Mouse (Mus musculus): ENCODE results near the gene Foxj2. TPM values are rescaled to one million over a fixed set of nuclear protein-coding genes. Genes with fewer than 3 reads are reported as not detected.

The Foxj2 gene
- polyA plus RNA-seq, 1 experiment from 2014 or later = 5.5 TPM

GRCm38 (mm10) chr6:122874720-122875389 lies 55.1 kb downstream of the Foxj2 start:
- H3K4me2 ChIP-seq (ENCODE audit: low read length) = peak overlapping the region; percentile 64
- peak; percentile 58 for DNase-seq (ENCODE audit: low spot score)
- peaks cover 2% of the 10 kb centered on the region; the same call in 1 of the 2 replicates for H3K4me1 ChIP-seq (replicated peaks; ENCODE audit: insufficient read depth, low read length)
- peak overlapping the region; percentile 96 for H3K9ac ChIP-seq (ENCODE audit: low read depth, low read length)
- H3K27ac ChIP-seq = peak overlapping the region; percentile 86
- no peaks in the 10 kb centered on the region for H3K9me3 ChIP-seq (replicated peaks; ENCODE audit: low read length)
- peak overlapping the region; percentile 95 for H3K4me3 ChIP-seq (replicated peaks; ENCODE audit: low read depth, low read length)
- ATAC-seq (replicated peaks; ENCODE audit: low FRiP score, low read depth) = peak; percentile 70
- no peaks in the 10 kb centered on the region for H3K27me3 ChIP-seq (ENCODE audit: insufficient read depth, low read length)
- under 1% methylated on average over 31 of the region's 31 CpGs for WGBS
- 0 out of 2 replicates have a peak, but pooled peaks cover 3% of the 10 kb centered on the region for H3K36me3 ChIP-seq (ENCODE audit: insufficient read depth, low read length)
- no peak for TF ChIP-seq CTCF (IDR thresholded peaks at IDR 0.05; ENCODE audit: low read depth)

GRCm38 (mm10) chr6:122879141-122879735 lies 59.5 kb downstream of the Foxj2 start:
- Histone ChIP-seq H3K4me3 (replicated peaks; ENCODE audit: low read depth, low read length) (no peak overlapping the region), H3K9me3 (replicated peaks; ENCODE audit: low read length) (no peaks in the 10 kb centered on the region), H3K36me3 (ENCODE audit: insufficient read depth, low read length) (peaks cover 33% of the 10 kb centered on the region), H3K9ac (ENCODE audit: low read depth, low read length) (no peak overlapping the region), H3K27me3 (ENCODE audit: insufficient read depth, low read length) (no peaks in the 10 kb centered on the region), H3K4me1 (replicated peaks; ENCODE audit: insufficient read depth, low read length) (peaks cover 2% of the 10 kb centered on the region; the same call in 1 of the 2 replicates), H3K4me2 (ENCODE audit: low read length) (no peak overlapping the region), H3K27ac (no peak overlapping the region)
- no peak for DNase-seq (ENCODE audit: low spot score)
- TF ChIP-seq CTCF (IDR thresholded peaks at IDR 0.05; ENCODE audit: low read depth) = no peak
- 89% methylated on average over 7 of the region's 7 CpGs for WGBS
- no peak for ATAC-seq (replicated peaks; ENCODE audit: low FRiP score, low read depth)

DNA sequence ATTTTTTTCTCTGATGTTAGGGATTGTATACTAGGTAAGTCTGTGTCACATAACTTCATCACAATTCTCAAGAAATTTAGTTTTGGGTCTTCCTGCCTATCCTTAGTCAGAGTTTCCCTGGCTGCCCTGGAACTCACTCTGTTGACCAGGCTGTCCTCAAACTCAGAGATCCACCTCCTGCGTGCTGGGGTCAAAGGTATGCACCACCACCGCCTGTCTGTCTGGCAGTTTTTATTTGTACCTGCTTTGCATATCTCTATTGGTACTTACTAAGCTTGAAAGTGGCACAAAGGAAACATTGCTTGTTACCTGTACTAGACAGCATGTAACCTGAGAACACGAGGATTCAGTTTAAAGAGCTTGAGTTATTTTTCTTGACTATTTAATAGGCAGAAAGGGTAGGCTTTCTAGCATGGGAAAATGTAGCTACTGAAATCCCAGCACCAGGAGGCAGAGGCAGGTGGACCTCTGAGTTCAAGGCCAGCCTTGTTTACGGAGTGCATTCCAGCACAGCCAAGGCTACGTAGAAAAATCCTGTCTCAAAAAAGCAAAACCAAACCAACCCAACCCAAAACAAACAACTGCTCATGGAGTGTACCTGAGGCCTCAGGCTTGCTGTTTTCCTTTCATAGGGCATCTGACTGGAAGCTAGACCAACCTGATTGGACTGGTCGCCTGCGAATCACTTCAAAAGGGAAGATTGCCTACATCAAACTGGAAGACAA lies 60.2 kb downstream of the Foxj2 start:
- H3K9ac ChIP-seq (ENCODE audit: low read depth, low read length) = no peak overlapping the region
- H3K9me3 ChIP-seq (replicated peaks; ENCODE audit: low read length) = no peaks in the 10 kb centered on the region
- no peak for ATAC-seq (replicated peaks; ENCODE audit: low FRiP score, low read depth)
- no peak overlapping the region for H3K4me2 ChIP-seq (ENCODE audit: low read length)
- H3K27me3 ChIP-seq (ENCODE audit: insufficient read depth, low read length) = no peaks in the 10 kb centered on the region
- no peak for TF ChIP-seq CTCF (IDR thresholded peaks at IDR 0.05; ENCODE audit: low read depth)
- no peak overlapping the region for H3K27ac ChIP-seq
- H3K4me3 ChIP-seq (replicated peaks; ENCODE audit: low read depth, low read length) = no peak overlapping the region
- H3K4me1 ChIP-seq (replicated peaks; ENCODE audit: insufficient read depth, low read length) = peaks cover 2% of the 10 kb centered on the region; the same call in 1 of the 2 replicates
- WGBS = 84% methylated on average over 7 of the region's 7 CpGs
- DNase-seq (ENCODE audit: low spot score) = no peak
- peaks cover 36% of the 10 kb centered on the region for H3K36me3 ChIP-seq (ENCODE audit: insufficient read depth, low read length)

GRCm38 (mm10) chr6:122881287-122881686 lies 61.6 kb downstream of the Foxj2 start:
- 94% methylated on average over 12 of the region's 12 CpGs for WGBS
- H3K4me1 ChIP-seq (replicated peaks; ENCODE audit: insufficient read depth, low read length) = no peaks in the 10 kb centered on the region
- ATAC-seq (replicated peaks; ENCODE audit: low FRiP score, low read depth) = no peak
- H3K9me3 ChIP-seq (replicated peaks; ENCODE audit: low read length) = no peaks in the 10 kb centered on the region
- peaks cover 45% of the 10 kb centered on the region for H3K36me3 ChIP-seq (ENCODE audit: insufficient read depth, low read length)
- no peak for TF ChIP-seq CTCF (IDR thresholded peaks at IDR 0.05; ENCODE audit: low read depth)
- H3K9ac ChIP-seq (ENCODE audit: low read depth, low read length) = no peak overlapping the region
- no peak overlapping the region for H3K4me2 ChIP-seq (ENCODE audit: low read length)
- no peak for DNase-seq (ENCODE audit: low spot score)
- H3K27me3 ChIP-seq (ENCODE audit: insufficient read depth, low read length) = no peaks in the 10 kb centered on the region
- H3K27ac ChIP-seq = no peak overlapping the region
- H3K4me3 ChIP-seq (replicated peaks; ENCODE audit: low read depth, low read length) = no peak overlapping the region

DNA sequence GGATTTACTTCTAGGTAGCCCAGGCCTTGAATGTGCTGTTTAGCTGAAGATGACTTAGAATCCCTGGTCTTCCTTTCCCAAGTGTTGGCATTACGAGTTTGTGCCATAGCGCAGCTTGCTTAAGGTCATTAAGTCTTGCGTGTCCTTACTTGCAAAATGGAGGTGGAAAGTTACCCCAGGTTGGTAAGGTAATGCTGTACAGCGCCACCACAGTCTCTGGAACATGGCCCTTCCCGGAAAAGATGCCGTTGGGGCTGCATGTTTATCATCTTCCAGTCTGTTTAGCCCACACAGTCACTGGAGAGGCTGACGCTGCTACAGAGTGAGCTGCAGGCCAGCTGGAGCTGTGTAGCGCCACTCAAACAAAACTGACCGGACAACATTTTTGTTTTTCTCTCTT lies 63.9 kb downstream of the Foxj2 start:
- no peak for ATAC-seq (replicated peaks; ENCODE audit: low FRiP score, low read depth)
- no peak overlapping the region for H3K27ac ChIP-seq
- peaks cover 61% of the 10 kb centered on the region for H3K36me3 ChIP-seq (ENCODE audit: insufficient read depth, low read length)
- no peak overlapping the region for H3K4me2 ChIP-seq (ENCODE audit: low read length)
- H3K27me3 ChIP-seq (ENCODE audit: insufficient read depth, low read length) = no peaks in the 10 kb centered on the region
- 97% methylated on average over 9 of the region's 9 CpGs for WGBS
- H3K9me3 ChIP-seq (replicated peaks; ENCODE audit: low read length) = no peaks in the 10 kb centered on the region
- no peak for DNase-seq (ENCODE audit: low spot score)
- no peaks in the 10 kb centered on the region for H3K4me1 ChIP-seq (replicated peaks; ENCODE audit: insufficient read depth, low read length)
- TF ChIP-seq CTCF (IDR thresholded peaks at IDR 0.05; ENCODE audit: low read depth) = no peak
- no peak overlapping the region for H3K9ac ChIP-seq (ENCODE audit: low read depth, low read length)
- no peak overlapping the region for H3K4me3 ChIP-seq (replicated peaks; ENCODE audit: low read depth, low read length)

GRCm38 (mm10) chr6:122889599-122889998 lies 69.9 kb downstream of the Foxj2 start:
- H3K27me3 ChIP-seq (ENCODE audit: insufficient read depth, low read length) = no peaks in the 10 kb centered on the region
- H3K9me3 ChIP-seq (replicated peaks; ENCODE audit: low read length) = no peaks in the 10 kb centered on the region
- H3K27ac ChIP-seq = no peak overlapping the region
- no peak overlapping the region for H3K4me3 ChIP-seq (replicated peaks; ENCODE audit: low read depth, low read length)
- 93% methylated on average over 2 of the region's 2 CpGs for WGBS
- no peak for TF ChIP-seq CTCF (IDR thresholded peaks at IDR 0.05; ENCODE audit: low read depth)
- H3K9ac ChIP-seq (ENCODE audit: low read depth, low read length) = no peak overlapping the region
- no peak overlapping the region for H3K4me2 ChIP-seq (ENCODE audit: low read length)
- DNase-seq (ENCODE audit: low spot score) = no peak
- H3K36me3 ChIP-seq (ENCODE audit: insufficient read depth, low read length) = peaks cover 34% of the 10 kb centered on the region
- 0 out of 2 replicates have a peak, but pooled peaks have one; percentile 17 for ATAC-seq (replicated peaks; ENCODE audit: low FRiP score, low read depth)
- H3K4me1 ChIP-seq (replicated peaks; ENCODE audit: insufficient read depth, low read length) = no peaks in the 10 kb centered on the region

Data from kidney, postnatal 0 days (tissue).